Mouse (Mus musculus) MEL (cell line): Measurements from ENCODE around the gene Trappc6a. TPM values are rescaled to one million over a fixed set of nuclear protein-coding genes. Genes with fewer than 3 reads are reported as not detected.
A peak's percentile ranks its signal among the peaks of the same experiment; 100 is the strongest.

Source experiments
- DNase-seq: peaks from one replicate; pipeline ENCODE4 v3.0.0; 2011; ENCODE audit warnings: low read depth, low spot score
- H3K27ac ChIP-seq: 2 replicates; pipeline ENCODE4 v1.5.1; 2012; ENCODE audit warnings: low read depth, mild to moderate bottlenecking, control low read depth, low read length, moderate library complexity; ENCODE audit not compliant: control insufficient read depth
- H3K27me3 ChIP-seq, 2 experiments: fragments of 150-350 bp in 1 of 2; sonication (generic) in 1 of 2; 2 replicates each; pipeline ENCODE4 v1.6.1; 2012; ENCODE audit warnings: low read length in 2 of 2, mild to moderate bottlenecking in 2 of 2, improper control_type of control experiment in 1 of 2, moderate library complexity in 1 of 2; ENCODE audit not compliant: insufficient read depth in 2 of 2, control insufficient read depth in 1 of 2
- H3K36me3 ChIP-seq, 2 experiments: 2 replicates each; pipeline ENCODE4 v1.6.1; 2012 to 2014; ENCODE audit warnings: low read length in 2 of 2, improper control_type of control experiment in 1 of 2, inconsistent platforms in 1 of 2, mild to moderate bottlenecking in 1 of 2; ENCODE audit not compliant: insufficient read depth in 2 of 2, control insufficient read depth in 1 of 2
- H3K4me1 ChIP-seq, 2 experiments: fragments of 150-350 bp in 1 of 2; sonication (generic) in 1 of 2; 2 replicates each; pipeline ENCODE4 v1.6.1; 2012; ENCODE audit warnings: low read length in 2 of 2, improper control_type of control experiment in 1 of 2, mild to moderate bottlenecking in 1 of 2; ENCODE audit not compliant: insufficient read depth in 2 of 2, control insufficient read depth in 1 of 2
- H3K4me3 ChIP-seq, 2 experiments: fragments of 150-350 bp in 1 of 2; sonication (generic) in 1 of 2; 2 replicates each; pipeline ENCODE4 v1.5.1; 2012; ENCODE audit warnings: low read depth in 2 of 2, low read length in 2 of 2, mild to moderate bottlenecking in 2 of 2, moderate library complexity in 2 of 2, control low read depth in 1 of 2, improper control_type of control experiment in 1 of 2; ENCODE audit not compliant: control insufficient read depth in 1 of 2, insufficient read depth in 1 of 2
- H3K79me2 ChIP-seq: 2 replicates; pipeline ENCODE4 v1.6.1; 2012; ENCODE audit warnings: mild to moderate bottlenecking, low read length, moderate library complexity; ENCODE audit not compliant: control insufficient read depth, poor library complexity, insufficient read depth
- H3K9ac ChIP-seq: 2 replicates; pipeline ENCODE4 v1.6.1; 2012; ENCODE audit warnings: low read depth, mild to moderate bottlenecking, control low read depth, low read length, moderate library complexity; ENCODE audit not compliant: control insufficient read depth, poor library complexity, severe bottlenecking
- H3K9me3 ChIP-seq: fragments of 150-350 bp; sonication (generic); replicated peaks from 2 replicates; pipeline ENCODE4 v1.6.1; 2012; ENCODE audit warnings: mild to moderate bottlenecking, low read length, improper control_type of control experiment, moderate library complexity; ENCODE audit not compliant: insufficient read depth
- BHLHE40 ChIP-seq: IDR thresholded peaks from 2 replicates; pipeline ENCODE4 v1.6.1; 2012; ENCODE audit warnings: low read depth, mild to moderate bottlenecking, inconsistent platforms, low read length, improper control_type of control experiment, borderline replicate concordance
- CHD1 ChIP-seq: IDR thresholded peaks from 2 replicates; pipeline ENCODE4 v1.6.1; 2012; ENCODE audit warnings: low read depth, mild to moderate bottlenecking, inconsistent platforms, low read length, improper control_type of control experiment
- CTCF ChIP-seq, 3 experiments: IDR thresholded peaks in 2 of 3; conservative IDR thresholded peaks in 1 of 3; 2 replicates each; pipeline ENCODE4 v1.5.1; 2011 to 2012; ENCODE audit warnings: low read length in 3 of 3, low read depth in 2 of 3, mild to moderate bottlenecking in 2 of 3, improper control_type of control experiment in 1 of 3, inconsistent platforms in 1 of 3, mixed read lengths in 1 of 3, moderate library complexity in 1 of 3; ENCODE audit not compliant: control insufficient read depth in 1 of 3, insufficient read depth in 1 of 3, poor library complexity in 1 of 3, severe bottlenecking in 1 of 3
- E2F4 ChIP-seq: IDR thresholded peaks from 2 replicates; pipeline ENCODE4 v1.6.1; 2011; ENCODE audit warnings: low read depth, low read length, improper control_type of control experiment, borderline replicate concordance
- ELF1 ChIP-seq: IDR thresholded peaks from 2 replicates; pipeline ENCODE4 v1.6.1; 2014; ENCODE audit warnings: low read depth, mild to moderate bottlenecking, inconsistent platforms, low read length, improper control_type of control experiment, moderate library complexity
- EP300 ChIP-seq, 2 experiments: IDR thresholded peaks; 2 replicates each; pipeline ENCODE4 v1.6.1; 2011; ENCODE audit warnings: improper control_type of control experiment in 2 of 2, low read length in 2 of 2, low read depth in 1 of 2, mild to moderate bottlenecking in 1 of 2
- GABPA ChIP-seq: IDR thresholded peaks from 2 replicates; pipeline ENCODE4 v1.6.1; 2012; ENCODE audit warnings: low read depth, mild to moderate bottlenecking, inconsistent platforms, low read length, improper control_type of control experiment, moderate library complexity
- MAFK ChIP-seq: IDR thresholded peaks from 2 replicates; pipeline ENCODE4 v1.6.1; 2011; ENCODE audit warnings: low read depth, mild to moderate bottlenecking, low read length, improper control_type of control experiment, borderline replicate concordance
- MAX ChIP-seq: IDR thresholded peaks from 2 replicates; pipeline ENCODE4 v1.6.1; 2011; ENCODE audit warnings: low read length, improper control_type of control experiment
- MAZ ChIP-seq: IDR thresholded peaks from 2 replicates; pipeline ENCODE4 v1.6.1; 2012; ENCODE audit warnings: low read depth, mild to moderate bottlenecking, inconsistent platforms, low read length, improper control_type of control experiment
- MXI1 ChIP-seq: IDR thresholded peaks from 2 replicates; pipeline ENCODE4 v1.6.1; 2011; ENCODE audit warnings: mild to moderate bottlenecking, low read depth, low read length, improper control_type of control experiment
- MYB ChIP-seq: IDR thresholded peaks from 2 replicates; pipeline ENCODE4 v1.6.1; 2011; ENCODE audit warnings: mild to moderate bottlenecking, low read depth, low read length, improper control_type of control experiment
- NELFE ChIP-seq: IDR thresholded peaks from 2 replicates; pipeline ENCODE4 v1.6.1; 2011; ENCODE audit warnings: low read depth, low read length, improper control_type of control experiment
- NRF1 ChIP-seq: IDR thresholded peaks from 2 replicates; pipeline ENCODE4 v1.6.1; 2014; ENCODE audit warnings: low read depth, mild to moderate bottlenecking, inconsistent platforms, low read length, improper control_type of control experiment, moderate library complexity; ENCODE audit not compliant: poor library complexity, insufficient read depth, severe bottlenecking
- POLR2AphosphoS2 ChIP-seq: IDR thresholded peaks from 2 replicates; pipeline ENCODE4 v1.6.1; 2011; ENCODE audit warnings: low read length, improper control_type of control experiment
- RAD21 ChIP-seq: IDR thresholded peaks from 2 replicates; pipeline ENCODE4 v1.6.1; 2011; ENCODE audit warnings: mild to moderate bottlenecking, low read depth, low read length, improper control_type of control experiment
- SIN3A ChIP-seq: IDR thresholded peaks from 2 replicates; pipeline ENCODE4 v1.6.1; 2012; ENCODE audit warnings: low read length, improper control_type of control experiment, inconsistent platforms
- SMC3 ChIP-seq: IDR thresholded peaks from 2 replicates; pipeline ENCODE4 v1.6.1; 2011; ENCODE audit warnings: low read depth, low read length, improper control_type of control experiment
- TAL1 ChIP-seq: IDR thresholded peaks from 2 replicates; pipeline ENCODE4 v1.6.1; 2012; ENCODE audit warnings: mild to moderate bottlenecking, inconsistent platforms, low read length, moderate library complexity, mixed read lengths
- TBP ChIP-seq: IDR thresholded peaks from 2 replicates; pipeline ENCODE4 v1.8.0; 2011; ENCODE audit warnings: low read depth, low read length, improper control_type of control experiment
- USF1 ChIP-seq: IDR thresholded peaks from 2 replicates; pipeline ENCODE4 v1.6.1; 2014; ENCODE audit warnings: low read depth, mild to moderate bottlenecking, inconsistent platforms, low read length, improper control_type of control experiment, moderate library complexity
- USF2 ChIP-seq, 2 experiments: IDR thresholded peaks; 2 replicates each; pipeline ENCODE4 v1.6.1; 2011 to 2012; ENCODE audit warnings: improper control_type of control experiment in 2 of 2, low read length in 2 of 2, borderline replicate concordance in 1 of 2, inconsistent platforms in 1 of 2, low read depth in 1 of 2, mild to moderate bottlenecking in 1 of 2; ENCODE audit not compliant: insufficient read depth in 1 of 2
- ZC3H11A ChIP-seq: IDR thresholded peaks from 2 replicates; pipeline ENCODE4 v1.6.1; 2012; ENCODE audit warnings: low read depth, mild to moderate bottlenecking, inconsistent platforms, low read length, improper control_type of control experiment
- ZMIZ1 ChIP-seq: IDR thresholded peaks from 2 replicates; pipeline ENCODE4 v1.6.1; 2012; ENCODE audit warnings: low read depth, mild to moderate bottlenecking, inconsistent platforms, low read length, improper control_type of control experiment, moderate library complexity
- ZNF384 ChIP-seq: IDR thresholded peaks from 2 replicates; pipeline ENCODE4 v1.6.1; 2012; ENCODE audit warnings: low read depth, mild to moderate bottlenecking, inconsistent platforms, low read length, improper control_type of control experiment
- polyA plus RNA-seq, 2 experiments: library from polyadenylated mRNA; stranded (reverse) in 1 of 2; unstranded in 1 of 2; fragments of >175 nt in 1 of 2; fragments of >200 nt in 1 of 2; gene quantifications; 2 replicates each; pipeline versions ENCODE4 v1.2.1 to v1.2.4; 2012; ENCODE audit warnings: low replicate concordance in 2 of 2, low read depth in 1 of 2; ENCODE audit not compliant: insufficient read length in 2 of 2, insufficient read depth in 1 of 2, missing spikeins in 1 of 2
- total RNA-seq: library from RNA; depleted of rRNA; stranded (reverse); fragments of 300-350 nt; gene quantifications from 2 replicates; pipeline ENCODE4 v1.2.3, GENCODE M21; 2012

Gene Trappc6a
- total and polyA plus RNA-seq, 3 experiments, result 82.8 to 88.2 TPM; not detected in 1

- no peak for TF ChIP-seq EP300 (IDR thresholded peaks at IDR 0.05; ENCODE audit: low read depth in 1 of 2, low read length in 2 of 2)
- TF ChIP-seq TAL1, result no peak
- no peak for TF ChIP-seq MXI1
- no peak for TF ChIP-seq BHLHE40
- TF ChIP-seq NRF1, result no peak
- no peak for TF ChIP-seq GABPA
- TF ChIP-seq POLR2AphosphoS2, result no peak
- TF ChIP-seq TBP, result 0 out of 2 replicates have a peak, but pooled peaks have one; percentile 49
- no peak for TF ChIP-seq E2F4
- TF ChIP-seq ZMIZ1, result no peak
- no peak for TF ChIP-seq SMC3
- TF ChIP-seq ZNF384, result no peak
- no peak for TF ChIP-seq MAFK
- 0 out of 2 replicates have a peak, but pooled peaks have one; percentile 26 for TF ChIP-seq NELFE
- no peak for TF ChIP-seq USF2 (IDR thresholded peaks at IDR 0.05; ENCODE audit: borderline replicate concordance in 1 of 2, insufficient read depth in 1 of 2, low read depth in 1 of 2, low read length in 2 of 2)
- TF ChIP-seq CHD1, result no peak
- no peak for TF ChIP-seq USF1
- TF ChIP-seq ZC3H11A, result no peak
- TF ChIP-seq ELF1, result no peak; the same call in 1 of the 2 replicates
- TF ChIP-seq SIN3A, result no peak
- TF ChIP-seq CTCF (IDR thresholded peaks at IDR 0.05 in 2 of 3, conservative IDR thresholded peaks at IDR 0.05 in 1 of 3; ENCODE audit: control insufficient read depth in 1 of 3, insufficient read depth in 1 of 3, low read depth in 2 of 3, low read length in 3 of 3, poor library complexity in 1 of 3, severe bottlenecking in 1 of 3), result no peak
- TF ChIP-seq MAZ, result no peak
- TF ChIP-seq MYB, result no peak
Observed at GRCm38 (mm10) chr7:19520032-19520431, 11.8 kb downstream of the Trappc6a start (continued).

GRCm38 (mm10) chr7:19523017-19523756 lies 15.0 kb downstream of the Trappc6a start:
- Histone ChIP-seq H3K27ac (no peak overlapping the region), H3K9ac (no peak overlapping the region), H3K4me1 (peaks cover 0 to 4% of the 10 kb centered on the region in 2 experiments; a peak in 2 of 4 replicates), H3K9me3 (no peaks in the 10 kb centered on the region), H3K27me3 (no peaks in the 10 kb centered on the region), H3K36me3 (no peaks in the 10 kb centered on the region), H3K79me2 (peaks cover 2% of the 10 kb centered on the region; the same call in 1 of the 2 replicates), H3K4me3 (no peak overlapping the region)
- no peak for TF ChIP-seq CHD1
- no peak for TF ChIP-seq MAX
- TF ChIP-seq NELFE, result no peak
- TF ChIP-seq GABPA, result no peak
- TF ChIP-seq RAD21, result no peak
- TF ChIP-seq MAFK, result no peak
- no peak for TF ChIP-seq E2F4
- DNase-seq, result no peak
